Mouse (Mus musculus) forebrain, embryonic 16.5 days (tissue): ENCODE measurements around the gene Was. TPM values are rescaled to one million over a fixed set of nuclear protein-coding genes. Genes with fewer than 3 reads are reported as not detected.
"Not testable (repeated sequence)": the region's sequence is repeated elsewhere in the genome, so short reads cannot be mapped to it uniquely, and the experiment has no call there.

Experiments used
- ATAC-seq: fragments of 200-750 bp; cut with Nextera tagmentation; 2 replicates; pipeline ENCODE4 v1.8.0; 2017; ENCODE audit warnings: mild to moderate bottlenecking, moderate library complexity
- H3K27ac ChIP-seq: fragments of 300-500 bp; sonication (generic); 2 replicates; pipeline ENCODE4 v1.5.1; 2014; ENCODE audit warnings: low read length, control low read depth
- H3K27me3 ChIP-seq: fragments of 300-500 bp; sonication (generic); replicated peaks from 2 replicates; pipeline ENCODE4 v1.6.1; 2014; ENCODE audit warnings: low read length; ENCODE audit not compliant: control insufficient read depth, insufficient read depth
- H3K36me3 ChIP-seq: fragments of 300-500 bp; sonication (generic); 2 replicates; pipeline ENCODE4 v1.6.1; 2014; ENCODE audit not compliant: control insufficient read depth, insufficient read depth
- H3K4me1 ChIP-seq: fragments of 300-500 bp; sonication (generic); replicated peaks from 2 replicates; pipeline ENCODE4 v1.6.1; 2014; ENCODE audit warnings: low read length; ENCODE audit not compliant: control insufficient read depth, insufficient read depth
- H3K4me2 ChIP-seq: fragments of 300-500 bp; sonication (generic); 2 replicates; pipeline ENCODE4 v1.6.1; 2014; ENCODE audit warnings: mild to moderate bottlenecking, low read length, control low read depth
- H3K4me3 ChIP-seq: fragments of 300-500 bp; sonication (generic); replicated peaks from 2 replicates; pipeline ENCODE4 v1.5.1; 2014; ENCODE audit warnings: mild to moderate bottlenecking, low read length, control low read depth
- H3K9ac ChIP-seq: fragments of 300-500 bp; sonication (generic); replicated peaks from 2 replicates; pipeline ENCODE4 v1.6.1; 2014; ENCODE audit warnings: low read depth, low read length, control low read depth
- H3K9me3 ChIP-seq: fragments of 300-500 bp; sonication (generic); 2 replicates; pipeline ENCODE4 v1.6.1; 2016; ENCODE audit warnings: low read length; ENCODE audit not compliant: control insufficient read depth
- WGBS: fragments of 180-500 bp; shearing (Covaris S2); extraction: QIAGEN DNeasy Blood & Tissue Kit; methylation state at CpG from one replicate; pipeline ENCODE4 v1.1.7; 2014; 5-methylcytosine and 5-hydroxymethylcytosine counted together
- polyA plus RNA-seq: library from polyadenylated mRNA; unstranded; fragments of >200 nt; fragmentation: Nextera tagmentation; extraction: Ambion mirVana; gene quantifications from 2 replicates; pipeline ENCODE4 v1.2.1, GENCODE M21; 2015

Gene Was
- polyA plus RNA-seq, 1 experiment from 2014 or later: not detected

GRCm38 (mm10) chrX:8085611-8086010 lies 4.7 kb downstream of the Was start:
- Histone ChIP-seq H3K4me2 (no peak overlapping the region), H3K4me1 (no peaks in the 10 kb centered on the region), H3K4me3 (no peak overlapping the region), H3K27me3 (no peaks in the 10 kb centered on the region), H3K27ac (no peak overlapping the region), H3K9me3 (no peaks in the 10 kb centered on the region), H3K9ac (no peak overlapping the region), H3K36me3 (no peaks in the 10 kb centered on the region)
- 89% methylated on average over 7 of the region's 8 CpGs for WGBS
- ATAC-seq: no peak

GRCm38 (mm10) chrX:8084771-8085259 lies 5.5 kb downstream of the Was start:
- Histone ChIP-seq H3K4me3 (no peak overlapping the region), H3K9ac (no peak overlapping the region)
- 89% methylated on average over 6 of the region's 6 CpGs for WGBS

GRCm38 (mm10) chrX:8075104-8075503 lies 15.2 kb downstream of the Was start:
- peak; percentile 6; the same call in 1 of the 2 replicates for ATAC-seq
- Histone ChIP-seq H3K9me3 (no peaks in the 10 kb centered on the region), H3K4me2 (peak overlapping the region; percentile 59), H3K36me3 (0 out of 2 replicates have a peak, but pooled peaks cover 3% of the 10 kb centered on the region), H3K27ac (peak overlapping the region; percentile 76), H3K9ac (peak overlapping the region; percentile 41), H3K27me3 (no peaks in the 10 kb centered on the region), H3K4me1 (no peaks in the 10 kb centered on the region; the same call in 1 of the 2 replicates), H3K4me3 (peak overlapping the region; percentile 59)
- WGBS: 39% methylated on average over 3 of the region's 3 CpGs

More at GRCm38 (mm10) chrX:8084771-8085259, 5.5 kb downstream of the Was start:
- Histone ChIP-seq H3K27ac (no peak overlapping the region), H3K4me1 (no peaks in the 10 kb centered on the region), H3K27me3 (no peaks in the 10 kb centered on the region), H3K4me2 (no peak overlapping the region), H3K36me3 (no peaks in the 10 kb centered on the region), H3K9me3 (no peaks in the 10 kb centered on the region)
- ATAC-seq: no peak

- Histone ChIP-seq H3K4me3 (peak within 1 kb of the TSS; percentile 59), H3K9ac (peak within 1 kb of the TSS; percentile 53), H3K27me3 (no peaks in the 10 kb centered on the region), H3K4me1 (no peaks in the 10 kb centered on the region; the same call in 1 of the 2 replicates), H3K9me3 (no peaks in the 10 kb centered on the region), H3K4me2 (peak within 1 kb of the TSS; percentile 59), H3K27ac (peak within 1 kb of the TSS; percentile 84), H3K36me3 (0 out of 2 replicates have a peak, but pooled peaks cover 3% of the 10 kb centered on the region)
- 15% methylated on average over 41 of the region's 46 CpGs for WGBS
- ATAC-seq: peak; percentile 97
Observed at GRCm38 (mm10) chrX:8074430-8075014, 15.8 kb downstream of the Was start, which contains the start of gene Suv39h1. TSS of gene Suv39h1 (minus strand) at chrX:8074760.

- peak overlapping the region; percentile 59 for H3K4me3 ChIP-seq
- H3K36me3 ChIP-seq: 0 out of 2 replicates have a peak, but pooled peaks cover 3% of the 10 kb centered on the region
- peak overlapping the region; percentile 55 for H3K4me2 ChIP-seq
- no peaks in the 10 kb centered on the region; the same call in 1 of the 2 replicates for H3K4me1 ChIP-seq
- no peaks in the 10 kb centered on the region for H3K9me3 ChIP-seq
- peak; percentile 14; the same call in 1 of the 2 replicates for ATAC-seq
- 21% methylated on average over 55 of the region's 64 CpGs for WGBS
- peak overlapping the region; percentile 53 for H3K9ac ChIP-seq
- no peaks in the 10 kb centered on the region for H3K27me3 ChIP-seq
- peak overlapping the region; percentile 84 for H3K27ac ChIP-seq
Observed at GRCm38 (mm10) chrX:8073881-8074429, 16.3 kb downstream of the Was start.

- no peak for ATAC-seq
- WGBS: 92% methylated on average over 1 of the region's 1 CpGs
- H3K27ac ChIP-seq: no peak overlapping the region
- peaks cover 4% of the 10 kb centered on the region; the same call in 1 of the 2 replicates for H3K9me3 ChIP-seq
- no peak overlapping the region for H3K4me3 ChIP-seq
- no peaks in the 10 kb centered on the region for H3K27me3 ChIP-seq
- H3K4me1 ChIP-seq: no peaks in the 10 kb centered on the region; the same call in 1 of the 2 replicates
- H3K4me2 ChIP-seq: no peak overlapping the region
- H3K9ac ChIP-seq: no peak overlapping the region
- H3K36me3 ChIP-seq: 0 out of 2 replicates have a peak, but pooled peaks cover 3% of the 10 kb centered on the region
Observed at GRCm38 (mm10) chrX:8069166-8069565, 21.1 kb downstream of the Was start.

- H3K4me2 ChIP-seq, ATAC-seq, H3K9ac ChIP-seq: not testable (repeated sequence)
Observed at GRCm38 (mm10) chrX:8051044-8051781, 39.1 kb downstream of the Was start.

GRCm38 (mm10) chrX:8033009-8033408 lies 57.3 kb downstream of the Was start:
- Histone ChIP-seq H3K36me3 (no peaks in the 10 kb centered on the region), H3K4me1 (no peaks in the 10 kb centered on the region)
- no peak for ATAC-seq

More at GRCm38 (mm10) chrX:8051044-8051781, 39.1 kb downstream of the Was start:
- WGBS: 76% methylated on average over 8 of the region's 8 CpGs
- not testable (repeated sequence) for H3K27ac ChIP-seq, H3K27me3 ChIP-seq, H3K36me3 ChIP-seq, H3K4me3 ChIP-seq, H3K9me3 ChIP-seq, H3K4me1 ChIP-seq

More at GRCm38 (mm10) chrX:8033009-8033408, 57.3 kb downstream of the Was start:
- Histone ChIP-seq H3K4me3 (no peak overlapping the region), H3K27ac (no peak overlapping the region), H3K9ac (no peak overlapping the region), H3K9me3 (no peaks in the 10 kb centered on the region), H3K4me2 (no peak overlapping the region), H3K27me3 (no peaks in the 10 kb centered on the region)
- 83% methylated on average over 1 of the region's 1 CpGs for WGBS
